Mouse (Mus musculus) limb, embryonic 11.5 days (tissue): ENCODE data around the gene Clip2. TPM values are rescaled to one million over a fixed set of nuclear protein-coding genes. Genes with fewer than 3 reads are reported as not detected.
A peak's percentile ranks its signal among the peaks of the same experiment; 100 is the strongest.

ENCODE experiments used
- ATAC-seq: fragments of 200-750 bp; cut with Nextera tagmentation; 2 replicates; pipeline ENCODE4 v1.8.0; 2017; ENCODE audit warnings: low read depth; ENCODE audit not compliant: insufficient number of reproducible peaks, low FRiP score, low TSS enrichment
- DNase-seq: peaks from one replicate; pipeline ENCODE4 v3.0.0-alpha.2; 2015; ENCODE audit warnings: low spot score
- H3K27ac ChIP-seq: fragments of 300-500 bp; sonication (generic); replicated peaks from 2 replicates; pipeline ENCODE4 v1.5.1; 2014; ENCODE audit warnings: low read depth, mild to moderate bottlenecking, low read length
- H3K27me3 ChIP-seq: fragments of 300-500 bp; sonication (generic); 2 replicates; pipeline ENCODE4 v1.6.1; 2014; ENCODE audit warnings: mild to moderate bottlenecking, low read length, mixed read lengths; ENCODE audit not compliant: control insufficient read depth, insufficient read depth
- H3K36me3 ChIP-seq: fragments of 300-500 bp; sonication (generic); 2 replicates; pipeline ENCODE4 v1.6.1; 2014; ENCODE audit warnings: mild to moderate bottlenecking, low read length, moderate library complexity, mixed read lengths; ENCODE audit not compliant: control insufficient read depth, insufficient read depth
- H3K4me1 ChIP-seq: fragments of 300-500 bp; sonication (generic); 2 replicates; pipeline ENCODE4 v1.6.1; 2014; ENCODE audit warnings: low read length, mixed read lengths; ENCODE audit not compliant: control insufficient read depth, insufficient read depth
- H3K4me2 ChIP-seq: fragments of 300-500 bp; sonication (generic); 2 replicates; pipeline ENCODE4 v1.6.1; 2014; ENCODE audit warnings: low read depth, mild to moderate bottlenecking, moderate library complexity; ENCODE audit not compliant: severe bottlenecking
- H3K4me3 ChIP-seq: fragments of 300-500 bp; sonication (generic); 2 replicates; pipeline ENCODE4 v1.5.1; 2014; ENCODE audit warnings: low read depth, low read length
- H3K9ac ChIP-seq: fragments of 300-500 bp; sonication (generic); 2 replicates; pipeline ENCODE4 v1.6.1; 2014; ENCODE audit warnings: mild to moderate bottlenecking, low read length
- H3K9me3 ChIP-seq: fragments of 300-500 bp; sonication (generic); 2 replicates; pipeline ENCODE4 v1.6.1; 2016; ENCODE audit warnings: low read length; ENCODE audit not compliant: control insufficient read depth
- WGBS: fragments of 180-500 bp; shearing (Covaris S2); extraction: QIAGEN DNeasy Blood & Tissue Kit; methylation state at CpG from one replicate; pipeline ENCODE4 v1.1.7; 2014; 5-methylcytosine and 5-hydroxymethylcytosine counted together
- polyA plus RNA-seq: library from polyadenylated mRNA; unstranded; fragments of >200 nt; fragmentation: Nextera tagmentation; extraction: Ambion mirVana; gene quantifications from 2 replicates; pipeline ENCODE4 v1.2.1, GENCODE M21; 2014

Gene Clip2
- polyA plus RNA-seq, 1 experiment from 2014 or later, result 6.8 TPM

GRCm38 (mm10) chr5:134571730-134572507 lies 19.7 kb upstream of the Clip2 start:
- peak overlapping the region; percentile 67 for H3K4me2 ChIP-seq
- peak overlapping the region; percentile 64 for H3K27ac ChIP-seq
- H3K27me3 ChIP-seq, result no peaks in the 10 kb centered on the region
- DNase-seq (peak; percentile 76), ATAC-seq (peak; percentile 63; the same call in 1 of the 2 replicates)
- H3K4me3 ChIP-seq, result peak overlapping the region; percentile 37
- peak overlapping the region; percentile 58 for H3K9ac ChIP-seq
- H3K9me3 ChIP-seq, result no peaks in the 10 kb centered on the region
- H3K4me1 ChIP-seq, result peaks cover 6% of the 10 kb centered on the region
- no peaks in the 10 kb centered on the region for H3K36me3 ChIP-seq
- 2% methylated on average over 23 of the region's 23 CpGs for WGBS

GRCm38 (mm10) chr5:134568964-134569491 lies 16.8 kb upstream of the Clip2 start:
- no peak for DNase-seq
- ATAC-seq, result no peak
- Histone ChIP-seq H3K27ac (0 out of 2 replicates have a peak overlapping the region, but pooled peaks have one; percentile 4), H3K36me3 (no peaks in the 10 kb centered on the region), H3K4me1 (peaks cover 6% of the 10 kb centered on the region), H3K4me3 (no peak overlapping the region), H3K9ac (no peak overlapping the region), H3K27me3 (no peaks in the 10 kb centered on the region), H3K9me3 (no peaks in the 10 kb centered on the region), H3K4me2 (no peak overlapping the region)
- WGBS, result 36% methylated on average over 8 of the region's 8 CpGs

DNA sequence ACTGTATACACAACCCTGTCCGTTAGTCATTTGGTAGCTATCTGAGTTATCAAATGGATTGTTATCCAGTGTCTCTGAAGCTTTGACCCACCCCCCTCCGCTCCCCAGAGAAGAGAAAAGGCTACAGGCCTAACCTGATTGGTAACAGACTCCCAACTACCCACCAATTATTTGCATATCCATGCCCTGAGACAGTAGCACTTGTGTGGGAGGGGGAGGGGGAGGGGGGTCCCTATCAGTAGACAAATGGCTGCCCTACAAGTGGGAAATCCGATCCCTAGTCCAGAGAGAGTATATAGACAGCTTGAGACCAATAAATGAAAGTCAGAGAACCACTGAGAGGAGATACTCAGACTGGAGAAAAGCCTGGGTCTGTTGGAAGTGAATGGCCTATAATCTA lies 15.8 kb upstream of the Clip2 start:
- Histone ChIP-seq H3K9me3 (no peaks in the 10 kb centered on the region), H3K4me2 (no peak overlapping the region), H3K4me3 (no peak overlapping the region), H3K27me3 (no peaks in the 10 kb centered on the region), H3K4me1 (peaks cover 6% of the 10 kb centered on the region), H3K36me3 (no peaks in the 10 kb centered on the region), H3K27ac (no peak overlapping the region), H3K9ac (no peak overlapping the region)
- DNase-seq (no peak), ATAC-seq (no peak)
- 68% methylated on average over 3 of the region's 3 CpGs for WGBS

GRCm38 (mm10) chr5:134567445-134567844 lies 15.2 kb upstream of the Clip2 start:
- Histone ChIP-seq H3K9me3 (no peaks in the 10 kb centered on the region), H3K4me1 (peaks cover 3% of the 10 kb centered on the region), H3K36me3 (no peaks in the 10 kb centered on the region), H3K9ac (no peak overlapping the region), H3K4me2 (no peak overlapping the region), H3K27me3 (no peaks in the 10 kb centered on the region), H3K27ac (no peak overlapping the region), H3K4me3 (no peak overlapping the region)
- ATAC-seq (no peak), DNase-seq (no peak)
- 87% methylated on average over 4 of the region's 4 CpGs for WGBS

GRCm38 (mm10) chr5:134565696-134566095 lies 13.5 kb upstream of the Clip2 start:
- ATAC-seq (no peak), DNase-seq (no peak)
- H3K27me3 ChIP-seq, result no peaks in the 10 kb centered on the region
- 85% methylated on average over 6 of the region's 6 CpGs for WGBS
- no peak overlapping the region for H3K4me3 ChIP-seq
- H3K27ac ChIP-seq, result no peak overlapping the region
- no peaks in the 10 kb centered on the region for H3K36me3 ChIP-seq
- no peaks in the 10 kb centered on the region for H3K9me3 ChIP-seq
- no peak overlapping the region for H3K9ac ChIP-seq
- no peak overlapping the region for H3K4me2 ChIP-seq
- peaks cover 3% of the 10 kb centered on the region; the same call in 1 of the 2 replicates for H3K4me1 ChIP-seq

GRCm38 (mm10) chr5:134564272-134564671 lies 12.0 kb upstream of the Clip2 start:
- Histone ChIP-seq H3K27me3 (no peaks in the 10 kb centered on the region), H3K9ac (no peak overlapping the region), H3K4me3 (no peak overlapping the region), H3K27ac (no peak overlapping the region), H3K9me3 (no peaks in the 10 kb centered on the region), H3K4me1 (peaks cover 3% of the 10 kb centered on the region; the same call in 1 of the 2 replicates), H3K36me3 (no peaks in the 10 kb centered on the region), H3K4me2 (no peak overlapping the region)
- no peak for ATAC-seq
- WGBS, result 98% methylated on average over 2 of the region's 2 CpGs
- DNase-seq, result no peak

GRCm38 (mm10) chr5:134560450-134561171 lies 8.4 kb upstream of the Clip2 start:
- no peak overlapping the region for H3K4me3 ChIP-seq
- H3K27me3 ChIP-seq, result no peaks in the 10 kb centered on the region
- H3K36me3 ChIP-seq, result no peaks in the 10 kb centered on the region
- no peaks in the 10 kb centered on the region; the same call in 1 of the 2 replicates for H3K9me3 ChIP-seq
- no peak overlapping the region for H3K27ac ChIP-seq
- no peak for ATAC-seq
- H3K4me1 ChIP-seq, result 0 out of 2 replicates have a peak, but pooled peaks cover 2% of the 10 kb centered on the region
- H3K4me2 ChIP-seq, result no peak overlapping the region
- no peak overlapping the region for H3K9ac ChIP-seq
- 79% methylated on average over 16 of the region's 16 CpGs for WGBS
- no peak for DNase-seq

GRCm38 (mm10) chr5:134560071-134560449 lies 7.8 kb upstream of the Clip2 start, which contains the start of gene Syna:
TSS of gene Syna (minus strand) at chr5:134560171.
- no peaks in the 10 kb centered on the region for H3K27me3 ChIP-seq
- no peak within 1 kb of the TSS for H3K27ac ChIP-seq
- no peaks in the 10 kb centered on the region; the same call in 1 of the 2 replicates for H3K9me3 ChIP-seq
- DNase-seq (no peak), ATAC-seq (no peak)
- 88% methylated on average over 7 of the region's 7 CpGs for WGBS
- H3K4me2 ChIP-seq, result no peak within 1 kb of the TSS
- peaks cover 5% of the 10 kb centered on the region for H3K4me1 ChIP-seq
- no peak within 1 kb of the TSS for H3K9ac ChIP-seq
- no peak within 1 kb of the TSS for H3K4me3 ChIP-seq
- H3K36me3 ChIP-seq, result no peaks in the 10 kb centered on the region
